Mouse (Mus musculus) midbrain, embryonic 13.5 days (tissue): ENCODE measurements around the gene Mcl1. TPM values are rescaled to one million over a fixed set of nuclear protein-coding genes. Genes with fewer than 3 reads are reported as not detected.
A peak's percentile ranks its signal among the peaks of the same experiment; 100 is the strongest.

Experiments
- ATAC-seq: fragments of 200-750 bp; cut with Nextera tagmentation; 2 replicates; pipeline ENCODE4 v1.8.0; 2017; ENCODE audit warnings: mild to moderate bottlenecking, moderate TSS enrichment, moderate library complexity
- H3K27ac ChIP-seq: fragments of 300-500 bp; sonication (generic); 2 replicates; pipeline ENCODE4 v1.5.1; 2015; ENCODE audit warnings: inconsistent platforms, mild to moderate bottlenecking, moderate library complexity
- H3K27me3 ChIP-seq: fragments of 300-500 bp; sonication (generic); 2 replicates; pipeline ENCODE4 v1.6.1; 2015; ENCODE audit warnings: mild to moderate bottlenecking, inconsistent platforms
- H3K36me3 ChIP-seq: fragments of 300-500 bp; sonication (generic); 2 replicates; pipeline ENCODE4 v1.6.1; 2015; ENCODE audit warnings: mild to moderate bottlenecking, inconsistent platforms
- H3K4me1 ChIP-seq: fragments of 300-500 bp; sonication (generic); replicated peaks from 2 replicates; pipeline ENCODE4 v1.6.1; 2015; ENCODE audit warnings: inconsistent platforms
- H3K4me2 ChIP-seq: fragments of 300-500 bp; sonication (generic); replicated peaks from 2 replicates; pipeline ENCODE4 v1.6.1; 2015; ENCODE audit warnings: moderate library complexity, mild to moderate bottlenecking, inconsistent platforms
- H3K4me3 ChIP-seq: fragments of 300-500 bp; sonication (generic); replicated peaks from 2 replicates; pipeline ENCODE4 v1.5.1; 2015; ENCODE audit warnings: mild to moderate bottlenecking, inconsistent platforms
- H3K9ac ChIP-seq: fragments of 300-500 bp; sonication (generic); replicated peaks from 2 replicates; pipeline ENCODE4 v1.6.1; 2015; ENCODE audit warnings: mild to moderate bottlenecking, inconsistent platforms
- H3K9me3 ChIP-seq: fragments of 300-500 bp; sonication (generic); 2 replicates; pipeline ENCODE4 v1.6.1; 2016; ENCODE audit warnings: mild to moderate bottlenecking, inconsistent platforms
- WGBS: fragments of 180-500 bp; shearing (Covaris S2); methylation state at CpG from one replicate; pipeline ENCODE4 v1.1.7; 2015; 5-methylcytosine and 5-hydroxymethylcytosine counted together
- polyA plus RNA-seq: library from polyadenylated mRNA; unstranded; fragments of >200 nt; fragmentation: Nextera tagmentation; extraction: Ambion mirVana; gene quantifications from 2 replicates; pipeline ENCODE4 v1.2.1, GENCODE M21; 2015

Gene Mcl1
- polyA plus RNA-seq, 1 experiment from 2014 or later: 56.3 TPM

DNA sequence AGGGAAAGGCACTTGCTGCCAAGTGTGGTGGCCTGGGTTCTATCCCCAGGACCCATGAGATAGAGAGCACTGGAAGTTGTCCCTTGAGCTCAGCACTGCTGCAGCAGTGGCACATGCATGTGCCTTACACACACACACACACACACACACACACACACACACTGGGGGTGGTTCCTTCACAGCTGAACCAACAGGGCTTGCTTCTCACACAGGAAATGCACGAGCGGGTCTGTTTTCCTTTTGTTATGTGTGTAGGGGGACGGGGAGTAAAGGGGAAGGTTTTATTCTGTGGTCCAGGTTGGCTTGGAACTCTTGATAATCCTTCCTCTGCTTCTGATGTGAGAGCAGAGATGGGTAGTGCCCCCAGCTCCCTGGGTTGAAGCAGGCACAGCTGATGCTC lies 13.9 kb downstream of the Mcl1 start:
- no peak overlapping the region for H3K4me2 ChIP-seq
- no peaks in the 10 kb centered on the region for H3K27me3 ChIP-seq
- H3K27ac ChIP-seq: no peak overlapping the region
- peaks cover 54% of the 10 kb centered on the region for H3K36me3 ChIP-seq
- peaks cover 28% of the 10 kb centered on the region for H3K4me1 ChIP-seq
- WGBS: 73% methylated on average over 3 of the region's 3 CpGs
- H3K9me3 ChIP-seq: no peaks in the 10 kb centered on the region
- H3K4me3 ChIP-seq: no peak overlapping the region
- ATAC-seq: no peak
- no peak overlapping the region; the same call in 1 of the 2 replicates for H3K9ac ChIP-seq

GRCm38 (mm10) chr3:95672861-95673706 lies 14.5 kb downstream of the Mcl1 start:
- Histone ChIP-seq H3K36me3 (peaks cover 57% of the 10 kb centered on the region), H3K27me3 (no peaks in the 10 kb centered on the region), H3K27ac (no peak overlapping the region), H3K9ac (no peak overlapping the region), H3K4me3 (no peak overlapping the region), H3K9me3 (no peaks in the 10 kb centered on the region), H3K4me2 (no peak overlapping the region), H3K4me1 (peaks cover 22% of the 10 kb centered on the region)
- 66% methylated on average over 10 of the region's 10 CpGs for WGBS
- ATAC-seq: no peak

- Histone ChIP-seq H3K4me2 (no peak overlapping the region), H3K9ac (no peak overlapping the region), H3K27me3 (no peaks in the 10 kb centered on the region), H3K36me3 (peaks cover 55% of the 10 kb centered on the region), H3K27ac (0 out of 2 replicates have a peak overlapping the region, but pooled peaks have one; percentile 9), H3K4me1 (peaks cover 21% of the 10 kb centered on the region; the same call in 1 of the 2 replicates), H3K4me3 (no peak overlapping the region), H3K9me3 (no peaks in the 10 kb centered on the region)
- 31% methylated on average over 11 of the region's 11 CpGs for WGBS
- ATAC-seq: no peak
Measured at GRCm38 (mm10) chr3:95673707-95674211, 15.2 kb downstream of the Mcl1 start.

GRCm38 (mm10) chr3:95674236-95674635 lies 15.6 kb downstream of the Mcl1 start:
- Histone ChIP-seq H3K9ac (no peak overlapping the region), H3K27me3 (no peaks in the 10 kb centered on the region), H3K4me1 (peaks cover 21% of the 10 kb centered on the region; the same call in 1 of the 2 replicates), H3K9me3 (no peaks in the 10 kb centered on the region), H3K4me2 (no peak overlapping the region), H3K4me3 (no peak overlapping the region), H3K27ac (no peak overlapping the region; the same call in 1 of the 2 replicates), H3K36me3 (peaks cover 50% of the 10 kb centered on the region)
- no peak for ATAC-seq
- 48% methylated on average over 2 of the region's 2 CpGs for WGBS

DNA sequence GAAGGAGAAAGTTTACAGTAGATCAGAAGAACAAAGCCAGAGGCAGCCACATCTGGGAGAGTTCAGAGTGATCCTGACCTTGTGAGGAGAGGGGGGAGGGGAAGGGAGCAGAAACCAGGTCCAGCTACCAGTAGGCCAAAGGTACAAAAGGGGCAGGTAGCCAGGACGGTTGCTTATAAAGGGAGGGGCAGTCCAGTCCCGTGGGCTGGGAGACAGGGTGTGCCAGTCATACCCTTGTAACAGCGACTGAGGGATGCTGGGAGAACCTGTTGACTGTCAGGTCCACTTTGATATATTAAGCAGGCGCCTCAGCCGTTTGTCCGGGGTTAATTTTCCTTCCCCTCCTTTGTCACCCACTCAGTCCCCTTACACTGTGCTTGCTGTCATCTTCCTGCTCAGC lies 16.2 kb downstream of the Mcl1 start:
- WGBS: 40% methylated on average over 6 of the region's 6 CpGs
- Histone ChIP-seq H3K36me3 (peaks cover 45% of the 10 kb centered on the region), H3K27me3 (no peaks in the 10 kb centered on the region), H3K4me2 (no peak overlapping the region), H3K9ac (no peak overlapping the region), H3K9me3 (no peaks in the 10 kb centered on the region), H3K4me3 (no peak overlapping the region), H3K27ac (no peak overlapping the region), H3K4me1 (peaks cover 21% of the 10 kb centered on the region; the same call in 1 of the 2 replicates)
- no peak for ATAC-seq

DNA sequence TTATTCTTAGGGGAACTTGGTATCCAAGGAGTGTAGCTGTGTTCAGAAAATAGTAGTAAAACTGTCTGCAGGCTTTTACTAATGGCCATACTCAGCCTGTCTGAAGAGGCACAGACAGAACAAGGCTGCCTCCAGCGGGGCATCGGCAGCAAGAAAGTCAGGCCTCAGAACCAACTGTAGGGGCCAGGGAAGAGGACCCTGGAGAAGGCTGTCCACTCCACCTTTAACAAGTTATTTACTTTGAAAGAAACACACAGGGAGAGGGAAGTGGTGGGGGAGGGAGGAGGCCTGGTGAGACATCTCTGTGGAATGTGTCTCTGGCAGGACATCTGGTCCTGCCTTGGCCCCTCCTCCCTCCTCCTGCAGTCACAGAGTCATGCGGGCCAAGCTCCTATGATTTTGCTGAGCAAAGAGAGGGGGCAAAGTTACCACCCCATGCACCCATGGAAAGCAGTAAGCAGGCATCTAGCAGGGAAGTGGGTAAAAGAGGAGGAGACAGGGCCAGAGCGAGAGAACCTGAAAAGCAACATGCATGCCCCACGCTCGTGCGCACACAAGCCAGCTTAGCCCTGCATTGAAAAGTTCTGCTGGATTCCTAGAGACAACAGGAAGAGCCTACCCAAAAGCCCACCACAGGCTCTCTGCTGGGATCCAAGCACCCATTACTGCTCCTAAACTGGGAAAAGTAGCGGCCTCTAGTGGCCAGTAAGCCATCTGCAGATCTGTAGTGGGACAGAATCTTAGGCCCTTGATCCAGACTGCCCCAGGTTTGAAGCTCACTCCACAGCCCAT lies 16.9 kb downstream of the Mcl1 start:
- ATAC-seq: peak; percentile 32; the same call in 1 of the 2 replicates

GRCm38 (mm10) chr3:95676745-95677419 lies 18.3 kb downstream of the Mcl1 start:
- Histone ChIP-seq H3K27ac (no peak overlapping the region), H3K4me2 (no peak overlapping the region), H3K9me3 (no peaks in the 10 kb centered on the region), H3K4me1 (peaks cover 28% of the 10 kb centered on the region), H3K9ac (no peak overlapping the region), H3K27me3 (no peaks in the 10 kb centered on the region), H3K4me3 (no peak overlapping the region), H3K36me3 (peaks cover 35% of the 10 kb centered on the region)
- ATAC-seq: no peak
- WGBS: 59% methylated on average over 15 of the region's 15 CpGs

More for the DNA sequence above, 16.9 kb downstream of the Mcl1 start:
- Histone ChIP-seq H3K9ac (no peak overlapping the region), H3K4me3 (no peak overlapping the region), H3K27ac (no peak overlapping the region), H3K27me3 (no peaks in the 10 kb centered on the region), H3K4me2 (no peak overlapping the region), H3K4me1 (peaks cover 21% of the 10 kb centered on the region; the same call in 1 of the 2 replicates), H3K9me3 (no peaks in the 10 kb centered on the region), H3K36me3 (peaks cover 43% of the 10 kb centered on the region)
- WGBS: 37% methylated on average over 7 of the region's 8 CpGs

GRCm38 (mm10) chr3:95677420-95678090 lies 19.0 kb downstream of the Mcl1 start:
- H3K9ac ChIP-seq: no peak overlapping the region
- H3K4me1 ChIP-seq: peaks cover 28% of the 10 kb centered on the region
- no peak overlapping the region for H3K27ac ChIP-seq
- WGBS: 89% methylated on average over 19 of the region's 19 CpGs
- H3K27me3 ChIP-seq: no peaks in the 10 kb centered on the region
- H3K36me3 ChIP-seq: peaks cover 32% of the 10 kb centered on the region
- H3K9me3 ChIP-seq: no peaks in the 10 kb centered on the region
- no peak overlapping the region for H3K4me2 ChIP-seq
- no peak for ATAC-seq
- H3K4me3 ChIP-seq: no peak overlapping the region

GRCm38 (mm10) chr3:95679551-95679950 lies 21.0 kb downstream of the Mcl1 start:
- WGBS: 90% methylated on average over 8 of the region's 8 CpGs
- no peaks in the 10 kb centered on the region for H3K9me3 ChIP-seq
- no peak overlapping the region for H3K9ac ChIP-seq
- peaks cover 14% of the 10 kb centered on the region for H3K36me3 ChIP-seq
- H3K4me2 ChIP-seq: no peak overlapping the region
- no peak for ATAC-seq
- H3K4me3 ChIP-seq: no peak overlapping the region
- no peaks in the 10 kb centered on the region for H3K27me3 ChIP-seq
- H3K4me1 ChIP-seq: peaks cover 14% of the 10 kb centered on the region
- no peak overlapping the region for H3K27ac ChIP-seq

GRCm38 (mm10) chr3:95680673-95681072 lies 22.1 kb downstream of the Mcl1 start:
- WGBS: 86% methylated on average over 6 of the region's 6 CpGs
- no peak for ATAC-seq
- Histone ChIP-seq H3K4me2 (no peak overlapping the region), H3K9me3 (no peaks in the 10 kb centered on the region), H3K4me3 (no peak overlapping the region), H3K27ac (no peak overlapping the region), H3K4me1 (peaks cover 10% of the 10 kb centered on the region), H3K9ac (no peak overlapping the region), H3K36me3 (peaks cover 14% of the 10 kb centered on the region), H3K27me3 (no peaks in the 10 kb centered on the region)

DNA sequence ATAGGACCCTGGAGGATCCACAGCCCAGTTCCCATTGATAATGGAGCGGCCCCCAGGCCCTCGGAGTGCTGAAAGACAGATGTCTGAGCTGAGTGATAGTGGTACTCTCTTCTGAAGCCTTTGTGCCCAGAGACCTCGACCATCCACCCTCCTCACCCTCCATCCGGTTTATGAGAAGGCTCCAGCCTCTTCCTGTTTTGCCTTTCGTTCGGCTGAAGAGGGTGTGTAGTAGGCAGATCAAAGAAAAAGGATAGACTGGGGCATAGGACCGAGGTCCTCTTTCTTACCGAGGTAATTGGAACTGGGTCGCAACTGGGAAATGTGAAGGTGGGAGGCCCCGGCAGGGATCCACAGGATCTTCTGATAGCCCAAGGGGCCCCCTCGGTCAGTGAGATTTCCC lies 22.8 kb downstream of the Mcl1 start:
- Histone ChIP-seq H3K9me3 (no peaks in the 10 kb centered on the region), H3K4me1 (peaks cover 8% of the 10 kb centered on the region), H3K36me3 (peaks cover 14% of the 10 kb centered on the region), H3K9ac (no peak overlapping the region), H3K27ac (no peak overlapping the region), H3K4me3 (no peak overlapping the region), H3K27me3 (peaks cover 3% of the 10 kb centered on the region), H3K4me2 (no peak overlapping the region)
- ATAC-seq: no peak
- 71% methylated on average over 11 of the region's 11 CpGs for WGBS
